Mouse (Mus musculus) hindbrain, embryonic 12.5 days (tissue): ENCODE data around the gene Gars. TPM values are rescaled to one million over a fixed set of nuclear protein-coding genes. Genes with fewer than 3 reads are reported as not detected.

Experiments
- ATAC-seq: fragments of 200-750 bp; cut with Nextera tagmentation; 2 replicates; pipeline ENCODE4 v1.8.0; 2017; ENCODE audit warnings: moderate TSS enrichment; ENCODE audit not compliant: low FRiP score
- H3K27ac ChIP-seq: fragments of 300-500 bp; sonication (generic); 2 replicates; pipeline ENCODE4 v1.5.1; 2016; ENCODE audit warnings: mild to moderate bottlenecking
- H3K27me3 ChIP-seq: fragments of 300-500 bp; sonication (generic); 2 replicates; pipeline ENCODE4 v1.6.1; 2016; ENCODE audit warnings: mild to moderate bottlenecking
- H3K36me3 ChIP-seq: fragments of 300-500 bp; sonication (generic); 2 replicates; pipeline ENCODE4 v1.6.1; 2016; ENCODE audit warnings: mild to moderate bottlenecking
- H3K4me1 ChIP-seq: fragments of 300-500 bp; sonication (generic); 2 replicates; pipeline ENCODE4 v1.6.1; 2016
- H3K4me2 ChIP-seq: fragments of 300-500 bp; sonication (generic); replicated peaks from 2 replicates; pipeline ENCODE4 v1.6.1; 2016; ENCODE audit warnings: mild to moderate bottlenecking
- H3K4me3 ChIP-seq: fragments of 300-500 bp; sonication (generic); 2 replicates; pipeline ENCODE4 v1.5.1; 2016; ENCODE audit warnings: mild to moderate bottlenecking
- H3K9ac ChIP-seq: fragments of 300-500 bp; sonication (generic); 2 replicates; pipeline ENCODE4 v1.6.1; 2016; ENCODE audit warnings: mild to moderate bottlenecking, moderate library complexity
- H3K9me3 ChIP-seq: fragments of 300-500 bp; sonication (generic); replicated peaks from 2 replicates; pipeline ENCODE4 v1.6.1; 2016; ENCODE audit warnings: mild to moderate bottlenecking
- WGBS: fragments of 180-500 bp; shearing (Covaris S2); methylation state at CpG from one replicate; pipeline ENCODE4 v1.1.7; 2016; 5-methylcytosine and 5-hydroxymethylcytosine counted together
- polyA plus RNA-seq: library from polyadenylated mRNA; unstranded; fragments of >200 nt; fragmentation: Nextera tagmentation; extraction: Ambion mirVana; gene quantifications from 2 replicates; pipeline ENCODE4 v1.2.1, GENCODE M21; 2016

Gars gene
- polyA plus RNA-seq, 1 experiment from 2014 or later, result 188 TPM

DNA sequence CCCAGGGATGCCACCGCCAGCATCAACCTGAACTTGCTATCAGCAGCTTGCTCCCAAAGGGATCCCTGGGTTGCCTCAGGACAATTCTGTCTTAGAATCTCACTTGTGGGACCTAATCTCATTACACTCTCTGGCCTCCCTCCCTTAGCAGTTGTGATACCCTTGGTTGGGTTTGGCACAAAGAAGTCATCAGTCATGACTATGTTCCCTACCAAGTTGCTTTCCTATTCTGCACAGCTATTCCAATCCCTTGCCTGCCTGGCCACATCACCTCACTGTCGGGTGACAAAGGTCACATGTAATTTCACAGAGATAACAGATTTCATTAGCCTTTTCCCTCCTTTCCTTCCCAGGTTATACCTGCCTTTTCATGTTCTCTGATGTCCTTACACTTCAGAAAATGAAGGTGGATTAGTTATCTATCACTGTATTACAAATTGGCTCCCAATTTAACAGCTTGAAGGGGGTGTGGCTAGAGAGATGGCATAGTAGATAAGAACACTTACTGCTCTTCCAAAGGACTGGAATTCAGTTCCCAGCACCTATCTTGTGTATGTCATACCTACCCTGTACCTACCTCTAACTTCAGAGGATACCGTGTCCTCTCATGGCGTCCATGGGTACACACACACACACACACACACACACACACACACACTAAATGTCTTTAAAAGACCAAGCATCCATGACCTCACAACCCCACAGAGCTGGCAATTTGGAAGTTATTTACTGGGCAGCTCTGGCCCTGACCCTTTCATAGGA, 27.3 kb upstream of the Gars start:
- Histone ChIP-seq H3K4me3 (no peak overlapping the region), H3K9ac (no peak overlapping the region), H3K27me3 (no peaks in the 10 kb centered on the region), H3K4me1 (peaks cover 15% of the 10 kb centered on the region), H3K4me2 (peak overlapping the region; percentile 49), H3K9me3 (no peaks in the 10 kb centered on the region), H3K36me3 (no peaks in the 10 kb centered on the region), H3K27ac (peak overlapping the region; percentile 87)
- peak; percentile 53; the same call in 1 of the 2 replicates for ATAC-seq
- WGBS, result 56% methylated on average over 4 of the region's 4 CpGs

DNA sequence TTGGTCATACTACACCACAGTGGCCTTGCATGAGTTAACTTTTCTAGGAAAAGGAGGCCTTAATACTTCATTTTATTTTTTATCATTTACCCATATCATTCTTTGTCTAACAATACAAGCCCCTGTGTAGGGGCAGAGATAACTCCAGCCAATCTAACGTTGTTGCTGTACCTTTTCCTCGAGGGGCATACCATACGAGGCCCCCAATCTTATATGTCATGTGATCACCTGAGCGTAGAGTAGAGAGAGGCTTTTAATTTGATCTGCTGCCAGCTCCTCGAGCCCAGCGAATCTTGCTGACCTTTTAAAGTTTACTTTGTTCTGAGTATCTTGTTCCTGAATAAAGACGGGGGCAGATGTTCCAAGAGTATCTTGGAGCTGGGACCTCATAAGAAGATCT, 25.3 kb upstream of the Gars start:
- H3K9ac ChIP-seq, result no peak overlapping the region
- H3K36me3 ChIP-seq, result no peaks in the 10 kb centered on the region
- peaks cover 15% of the 10 kb centered on the region for H3K4me1 ChIP-seq
- no peaks in the 10 kb centered on the region for H3K27me3 ChIP-seq
- H3K4me3 ChIP-seq, result no peak overlapping the region
- no peak overlapping the region for H3K4me2 ChIP-seq
- 79% methylated on average over 7 of the region's 7 CpGs for WGBS
- H3K9me3 ChIP-seq, result no peaks in the 10 kb centered on the region
- H3K27ac ChIP-seq, result no peak overlapping the region
- no peak for ATAC-seq

DNA sequence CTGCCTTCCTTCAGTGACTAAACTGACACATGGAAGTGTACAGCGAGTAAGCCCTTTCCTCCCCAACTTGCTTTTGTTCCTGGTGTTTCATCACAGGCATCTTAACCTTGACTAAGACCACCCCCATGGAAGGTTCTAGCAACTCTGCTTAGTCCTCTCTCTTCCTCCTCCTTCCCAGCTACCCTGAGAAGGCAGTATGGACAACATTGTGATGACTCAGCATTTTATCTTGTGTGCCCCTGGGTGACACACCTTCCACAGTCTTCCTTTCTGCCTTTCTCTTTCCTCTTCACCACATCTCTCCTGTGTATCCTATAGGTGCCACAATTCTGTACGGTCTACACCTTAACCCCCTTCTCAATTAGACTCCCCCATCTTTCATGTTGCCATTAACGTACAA, 23.6 kb upstream of the Gars start:
- no peak overlapping the region for H3K27ac ChIP-seq
- peaks cover 15% of the 10 kb centered on the region for H3K4me1 ChIP-seq
- no peak for ATAC-seq
- no peaks in the 10 kb centered on the region for H3K9me3 ChIP-seq
- 0 out of 2 replicates have a peak, but pooled peaks cover 8% of the 10 kb centered on the region for H3K27me3 ChIP-seq
- WGBS, result 95% methylated on average over 3 of the region's 3 CpGs
- H3K4me2 ChIP-seq, result no peak overlapping the region
- no peak overlapping the region for H3K9ac ChIP-seq
- no peaks in the 10 kb centered on the region for H3K36me3 ChIP-seq
- no peak overlapping the region for H3K4me3 ChIP-seq

DNA sequence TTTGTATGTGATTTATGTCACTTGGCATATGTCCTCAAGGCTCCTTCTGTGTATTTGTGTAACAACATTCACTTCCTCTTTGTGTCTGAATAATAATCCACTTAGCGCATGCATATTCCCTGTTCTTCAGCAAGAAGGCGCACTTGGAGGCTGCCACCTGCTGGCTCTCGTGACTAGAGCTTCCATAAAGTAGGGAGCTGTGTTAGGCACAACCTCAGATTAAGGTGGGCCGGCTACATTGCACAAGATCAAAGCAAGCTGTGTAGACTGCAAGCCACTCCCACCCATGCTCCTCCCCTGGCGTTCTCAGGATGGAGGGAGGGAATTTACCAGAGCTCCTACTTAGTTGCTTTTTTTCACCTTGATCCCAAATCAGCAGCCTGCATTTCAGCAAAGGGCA, 21.6 kb upstream of the Gars start:
- H3K4me1 ChIP-seq, result no peaks in the 10 kb centered on the region
- H3K4me3 ChIP-seq, result no peak overlapping the region
- 26% methylated on average over 5 of the region's 5 CpGs for WGBS
- no peak for ATAC-seq
- no peak overlapping the region for H3K27ac ChIP-seq
- H3K9me3 ChIP-seq, result no peaks in the 10 kb centered on the region
- H3K36me3 ChIP-seq, result no peaks in the 10 kb centered on the region
- H3K4me2 ChIP-seq, result no peak overlapping the region
- no peak overlapping the region for H3K9ac ChIP-seq
- H3K27me3 ChIP-seq, result 0 out of 2 replicates have a peak, but pooled peaks cover 8% of the 10 kb centered on the region

DNA sequence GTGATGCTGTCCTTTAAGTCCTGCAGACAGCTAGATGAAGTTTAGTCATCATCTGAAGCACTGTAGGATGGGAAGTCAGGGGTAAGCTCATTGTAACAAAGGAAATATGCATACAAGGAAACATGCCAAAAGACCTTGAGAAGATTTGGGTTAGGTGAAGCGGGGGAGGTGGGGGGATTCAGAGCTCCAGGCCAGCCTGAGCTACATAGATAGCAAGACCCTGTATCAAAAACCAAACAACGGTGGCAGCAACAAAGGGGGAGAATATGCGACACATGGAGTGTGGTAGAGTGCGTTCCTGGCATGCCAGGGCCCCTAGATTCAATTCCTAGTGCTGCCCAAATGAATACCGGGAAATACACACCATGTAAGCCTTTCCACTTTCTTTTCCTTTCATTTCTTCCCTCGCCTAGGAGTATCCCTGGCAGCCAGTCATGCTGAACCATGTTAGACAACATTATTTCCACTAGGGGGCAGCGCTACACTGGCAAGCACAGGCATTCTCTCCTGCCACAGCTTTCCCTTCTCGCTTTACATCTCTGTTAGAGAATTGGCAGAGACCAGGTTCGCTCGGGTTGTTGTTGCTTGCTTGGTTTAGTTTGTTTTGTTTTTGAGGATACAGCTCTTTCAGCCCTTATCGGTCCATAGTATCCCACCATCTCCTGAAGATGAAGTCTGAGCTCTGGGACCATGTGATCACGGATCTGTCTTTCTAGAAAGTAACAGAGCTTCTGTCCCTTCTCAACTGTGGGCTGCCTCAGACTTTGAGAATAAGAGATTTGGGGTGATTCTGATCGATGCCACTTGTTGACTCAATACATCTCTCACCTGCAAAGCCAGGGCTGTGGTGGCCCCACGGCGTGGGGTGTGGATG, 20.9 kb upstream of the Gars start:
- Histone ChIP-seq H3K9ac (no peak overlapping the region), H3K27ac (no peak overlapping the region), H3K9me3 (no peaks in the 10 kb centered on the region), H3K4me1 (no peaks in the 10 kb centered on the region), H3K27me3 (0 out of 2 replicates have a peak, but pooled peaks cover 8% of the 10 kb centered on the region), H3K4me3 (no peak overlapping the region), H3K4me2 (no peak overlapping the region), H3K36me3 (no peaks in the 10 kb centered on the region)
- peak; percentile 65 for ATAC-seq
- 29% methylated on average over 15 of the region's 15 CpGs for WGBS

DNA sequence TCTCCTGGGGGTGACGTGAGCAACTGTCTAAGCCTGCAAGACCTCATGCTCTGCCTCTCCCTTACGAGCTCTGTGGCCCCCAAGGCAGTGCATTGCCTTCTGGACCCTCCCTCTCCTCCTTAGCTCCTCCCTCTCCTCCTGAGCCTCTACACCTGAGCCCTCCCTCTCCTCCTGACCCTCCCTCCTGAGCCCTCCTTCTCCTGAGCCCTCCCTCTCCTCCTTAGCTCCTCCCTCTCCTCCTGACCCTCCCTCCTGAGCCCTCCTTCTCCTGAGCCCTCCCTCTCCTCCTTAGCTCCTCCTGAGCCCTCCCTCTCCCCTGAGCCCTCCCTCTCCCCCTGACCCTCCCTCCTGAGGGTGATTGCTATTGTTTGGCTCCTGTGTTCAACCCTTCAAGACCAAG, 19.4 kb upstream of the Gars start:
- no peak for ATAC-seq
- Histone ChIP-seq H3K9ac (no peak overlapping the region), H3K36me3 (no peaks in the 10 kb centered on the region), H3K4me2 (no peak overlapping the region), H3K27me3 (0 out of 2 replicates have a peak, but pooled peaks cover 8% of the 10 kb centered on the region), H3K4me1 (no peaks in the 10 kb centered on the region), H3K4me3 (no peak overlapping the region), H3K27ac (no peak overlapping the region), H3K9me3 (no peaks in the 10 kb centered on the region)
- WGBS, result 71% methylated on average over 2 of the region's 2 CpGs

DNA sequence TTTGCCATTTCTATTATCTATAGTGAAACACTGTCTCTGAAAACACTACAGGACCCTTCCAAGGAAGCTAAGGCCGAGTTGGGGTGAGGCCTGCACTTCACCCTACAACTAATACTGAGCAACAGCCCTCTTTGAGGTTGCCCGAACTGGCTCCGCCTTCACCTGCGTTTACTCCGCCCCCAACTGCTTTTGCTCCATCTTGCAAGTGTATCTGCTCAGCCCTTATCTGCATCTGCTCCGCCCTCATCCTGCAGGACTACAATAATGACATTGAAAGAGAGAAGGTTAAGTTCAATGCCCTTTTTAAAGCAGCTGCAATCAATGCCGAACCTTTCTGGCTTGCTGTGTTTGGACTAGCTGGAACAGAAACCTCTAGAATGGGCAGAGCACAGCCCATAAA, 16.0 kb upstream of the Gars start:
- Histone ChIP-seq H3K36me3 (no peaks in the 10 kb centered on the region), H3K9ac (no peak overlapping the region), H3K27me3 (0 out of 2 replicates have a peak, but pooled peaks cover 8% of the 10 kb centered on the region), H3K27ac (no peak overlapping the region), H3K9me3 (no peaks in the 10 kb centered on the region), H3K4me2 (no peak overlapping the region), H3K4me1 (no peaks in the 10 kb centered on the region), H3K4me3 (no peak overlapping the region)
- 83% methylated on average over 7 of the region's 7 CpGs for WGBS
- no peak for ATAC-seq

DNA sequence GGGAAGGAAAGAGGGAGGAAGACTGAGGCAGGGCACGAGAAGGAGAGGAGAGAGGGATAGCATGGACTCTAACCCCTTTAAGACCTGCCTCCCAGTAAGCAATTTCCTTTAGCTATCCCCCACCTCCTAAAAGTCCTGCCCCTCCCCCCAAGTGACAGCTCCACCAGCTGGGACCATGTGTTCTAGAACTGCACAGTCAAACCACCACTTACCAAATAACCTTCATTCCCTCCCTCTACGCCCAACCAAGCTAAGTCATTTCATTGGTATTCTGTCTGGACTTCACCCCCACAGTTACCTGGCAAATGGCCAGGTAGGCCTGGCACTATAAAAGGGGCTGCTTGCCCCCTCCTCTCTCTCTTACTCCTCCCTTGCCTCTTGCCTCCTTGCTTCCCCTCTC, 10.2 kb upstream of the Gars start:
- Histone ChIP-seq H3K9me3 (no peaks in the 10 kb centered on the region), H3K27ac (no peak overlapping the region), H3K36me3 (no peaks in the 10 kb centered on the region), H3K27me3 (no peaks in the 10 kb centered on the region), H3K9ac (no peak overlapping the region), H3K4me2 (no peak overlapping the region), H3K4me3 (no peak overlapping the region), H3K4me1 (no peaks in the 10 kb centered on the region)
- no peak for ATAC-seq
- WGBS, result 79% methylated on average over 2 of the region's 2 CpGs

DNA sequence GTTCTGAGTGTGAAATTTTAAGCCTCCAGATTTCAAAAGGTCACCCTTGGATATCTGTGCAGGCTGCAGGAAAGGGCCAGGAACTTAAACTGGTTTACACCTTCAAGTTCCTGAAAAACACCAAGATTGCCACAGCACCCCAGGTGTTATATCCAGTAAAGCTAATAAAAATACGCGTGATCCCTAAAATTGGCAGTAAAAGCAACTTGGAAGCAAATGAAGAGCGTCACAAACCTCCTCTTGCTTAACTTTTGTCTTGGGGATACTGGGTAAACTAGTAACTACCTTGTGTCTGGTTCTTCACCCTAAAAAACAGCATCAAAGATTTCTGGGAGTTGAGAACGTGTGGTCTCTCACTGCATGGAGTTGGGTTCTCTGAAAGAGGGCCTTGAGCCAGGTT, 1.1 kb upstream of the Gars start:
- no peaks in the 10 kb centered on the region for H3K27me3 ChIP-seq
- no peaks in the 10 kb centered on the region for H3K9me3 ChIP-seq
- 87% methylated on average over 4 of the region's 4 CpGs for WGBS
- H3K27ac ChIP-seq, result no peak overlapping the region
- no peak for ATAC-seq
- H3K36me3 ChIP-seq, result no peaks in the 10 kb centered on the region
- no peak overlapping the region for H3K4me3 ChIP-seq
- H3K4me1 ChIP-seq, result peaks cover 18% of the 10 kb centered on the region
- H3K4me2 ChIP-seq, result no peak overlapping the region
- H3K9ac ChIP-seq, result no peak overlapping the region

DNA sequence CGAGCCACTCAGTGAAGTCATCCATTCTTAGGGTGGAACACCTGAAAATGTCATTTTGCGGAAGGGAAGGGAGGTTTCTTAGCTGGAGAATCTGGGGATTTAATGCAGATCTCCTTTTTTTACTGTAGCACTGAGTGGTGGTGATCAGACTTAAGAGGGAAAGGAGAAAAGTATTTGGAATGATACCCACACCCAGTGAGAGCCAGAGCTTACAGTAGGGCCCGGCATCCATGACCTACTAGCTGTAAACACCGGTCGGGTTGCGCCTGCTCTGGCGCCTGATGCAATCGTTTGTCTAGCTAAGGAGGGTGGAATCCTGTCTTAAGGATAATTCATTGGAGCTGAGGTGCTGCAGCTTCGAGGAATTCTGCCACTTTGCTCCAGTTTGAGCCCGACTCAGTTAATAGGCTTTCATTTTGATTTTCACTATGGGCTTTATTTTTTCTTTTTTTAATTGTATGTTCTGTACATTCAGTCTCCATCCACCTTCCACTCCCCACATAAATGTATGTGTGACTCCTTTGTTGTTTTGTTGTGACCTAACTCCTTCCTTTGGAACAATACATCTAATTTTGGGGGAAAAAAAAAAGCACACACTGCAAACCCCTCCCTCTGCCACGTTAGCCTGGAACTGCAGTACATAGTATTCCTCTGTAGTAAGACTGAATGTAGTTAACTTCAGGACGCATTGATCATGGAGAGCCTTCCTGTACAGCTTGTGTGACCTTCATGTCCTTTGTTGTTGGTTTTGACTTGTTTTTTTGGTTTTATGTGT, 1.1 kb downstream of the Gars start:
- 0 out of 2 replicates have a peak, but pooled peaks have one; percentile 43 for ATAC-seq
- Histone ChIP-seq H3K4me3 (peak overlapping the region; percentile 93), H3K27ac (peak overlapping the region; percentile 95), H3K9me3 (no peaks in the 10 kb centered on the region), H3K27me3 (no peaks in the 10 kb centered on the region), H3K36me3 (no peaks in the 10 kb centered on the region), H3K4me2 (peak overlapping the region; percentile 80), H3K4me1 (peaks cover 19% of the 10 kb centered on the region), H3K9ac (peak overlapping the region; percentile 94)
- 3% methylated on average over 12 of the region's 12 CpGs for WGBS

DNA sequence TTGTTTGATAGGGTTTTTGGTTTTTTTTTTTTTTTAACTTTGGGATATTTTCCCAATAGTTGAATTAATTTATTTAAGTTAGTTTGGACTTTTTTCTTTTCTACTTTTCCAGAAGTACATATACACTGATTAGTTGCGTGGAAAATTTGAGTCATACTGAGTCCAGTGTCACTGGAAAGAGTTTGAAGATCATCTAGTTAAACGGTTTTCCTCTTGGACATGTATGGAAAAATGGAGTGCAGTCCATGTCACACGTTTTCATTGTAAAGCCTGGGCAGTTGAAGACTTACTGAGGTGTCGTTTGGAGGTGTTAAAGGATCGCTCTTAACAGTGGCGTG, 1.6 kb downstream of the Gars start:
- no peak overlapping the region for H3K27ac ChIP-seq
- H3K4me1 ChIP-seq, result peaks cover 25% of the 10 kb centered on the region
- ATAC-seq, result no peak
- H3K27me3 ChIP-seq, result no peaks in the 10 kb centered on the region
- H3K9me3 ChIP-seq, result no peaks in the 10 kb centered on the region
- H3K4me3 ChIP-seq, result peak overlapping the region; percentile 93
- peak overlapping the region; percentile 80 for H3K4me2 ChIP-seq
- no peaks in the 10 kb centered on the region for H3K36me3 ChIP-seq
- WGBS, result 83% methylated on average over 6 of the region's 6 CpGs
- H3K9ac ChIP-seq, result no peak overlapping the region

DNA sequence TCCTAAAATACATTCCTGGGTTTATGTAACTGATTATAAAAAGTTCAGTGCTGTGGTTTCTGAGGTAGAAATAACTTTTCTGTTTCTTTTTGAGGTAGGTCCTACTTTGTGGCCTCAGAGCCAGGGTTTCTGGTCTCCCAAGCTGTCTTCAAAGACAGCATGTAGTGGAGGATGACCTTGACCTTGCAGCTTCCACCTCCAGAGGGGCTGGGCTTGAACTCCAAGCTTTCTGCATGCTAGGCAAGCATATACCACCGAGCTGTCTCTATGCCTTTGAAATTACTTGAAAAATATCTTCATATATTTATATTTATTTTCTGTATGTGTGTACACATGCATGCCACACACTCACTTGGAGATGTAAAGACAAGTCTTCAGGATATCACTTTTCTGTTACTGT, 2.2 kb downstream of the Gars start:
- Histone ChIP-seq H3K9ac (no peak overlapping the region), H3K9me3 (no peaks in the 10 kb centered on the region), H3K4me3 (no peak overlapping the region), H3K4me2 (no peak overlapping the region), H3K27ac (no peak overlapping the region), H3K4me1 (peaks cover 26% of the 10 kb centered on the region), H3K27me3 (no peaks in the 10 kb centered on the region), H3K36me3 (no peaks in the 10 kb centered on the region)
- no peak for ATAC-seq
- 77% methylated on average over 1 of the region's 1 CpGs for WGBS
